Mouse (Mus musculus) ES-Bruce4 (cell line): ENCODE data around the gene Gm20390. TPM values are rescaled to one million over a fixed set of nuclear protein-coding genes. Genes with fewer than 3 reads are reported as not detected.

ENCODE experiments used
- H3K27ac ChIP-seq: 2 replicates; pipeline ENCODE4 v1.5.1; 2012; ENCODE audit warnings: low read length, inconsistent platforms; ENCODE audit not compliant: insufficient read depth
- H3K27me3 ChIP-seq: 2 replicates; pipeline ENCODE4 v1.6.1; 2012; ENCODE audit warnings: mild to moderate bottlenecking, low read length, inconsistent platforms; ENCODE audit not compliant: control insufficient read depth, poor library complexity, insufficient read depth, severe bottlenecking
- H3K36me3 ChIP-seq: 2 replicates; pipeline ENCODE4 v1.6.1; 2012; ENCODE audit warnings: inconsistent platforms, mild to moderate bottlenecking, low read length, moderate library complexity; ENCODE audit not compliant: control insufficient read depth, poor library complexity, insufficient read depth, severe bottlenecking
- H3K4me1 ChIP-seq: one replicate; pipeline ENCODE4 v1.8.1; 2011; ENCODE audit warnings: low read length; ENCODE audit not compliant: control insufficient read depth, insufficient read depth
- H3K4me3 ChIP-seq: 2 replicates; pipeline ENCODE4 v1.5.1; 2011; ENCODE audit warnings: low read depth, mild to moderate bottlenecking, low read length
- H3K9ac ChIP-seq: 2 replicates; pipeline ENCODE4 v1.6.1; 2012; ENCODE audit warnings: low read depth, mild to moderate bottlenecking, inconsistent platforms; ENCODE audit not compliant: poor library complexity, severe bottlenecking
- H3K9me3 ChIP-seq: replicated peaks from 2 replicates; pipeline ENCODE4 v1.6.1; 2012; ENCODE audit warnings: mild to moderate bottlenecking, low read length, inconsistent platforms; ENCODE audit not compliant: control insufficient read depth, poor library complexity, insufficient read depth, severe bottlenecking
- CTCF ChIP-seq: IDR thresholded peaks from one replicate; pipeline ENCODE4 v1.8.1; 2011; ENCODE audit warnings: low read depth, low read length
- EP300 ChIP-seq: IDR thresholded peaks from 2 replicates; pipeline ENCODE4 v1.6.1; 2011; ENCODE audit warnings: low read depth, low read length; ENCODE audit not compliant: insufficient read depth
- POLR2A ChIP-seq: IDR thresholded peaks from one replicate; pipeline ENCODE4 v1.8.1; 2011; ENCODE audit warnings: low read length; ENCODE audit not compliant: insufficient read depth
- polyA plus RNA-seq: library from polyadenylated mRNA; stranded (reverse); fragments of >200 nt; gene quantifications from 2 replicates; pipeline ENCODE4 v1.2.4, GENCODE M21; 2011; ENCODE audit warnings: low read depth; ENCODE audit not compliant: missing spikeins, insufficient read depth, insufficient read length

Gene Gm20390
- polyA plus RNA-seq, 1 experiment = 150 TPM

- no peak overlapping the region for H3K27ac ChIP-seq
- no peak overlapping the region for H3K9ac ChIP-seq
- H3K9me3 ChIP-seq = no peaks in the 10 kb centered on the region
- H3K27me3 ChIP-seq = no peaks in the 10 kb centered on the region
- no peaks in the 10 kb centered on the region for H3K36me3 ChIP-seq
- H3K4me1 ChIP-seq = peaks cover 2% of the 10 kb centered on the region
- no peak overlapping the region for H3K4me3 ChIP-seq
- TF ChIP-seq EP300 (no peak), CTCF (no peak)
Observed at GRCm38 (mm10) chr11:93987026-93987425, 18.9 kb upstream of the Gm20390 start.

GRCm38 (mm10) chr11:93986298-93986697 lies 18.2 kb upstream of the Gm20390 start:
- Histone ChIP-seq H3K4me3 (no peak overlapping the region), H3K27me3 (no peaks in the 10 kb centered on the region), H3K9me3 (no peaks in the 10 kb centered on the region), H3K27ac (no peak overlapping the region), H3K9ac (no peak overlapping the region), H3K36me3 (no peaks in the 10 kb centered on the region), H3K4me1 (peaks cover 2% of the 10 kb centered on the region)
- no peak for TF ChIP-seq CTCF
- TF ChIP-seq EP300 = no peak

- H3K4me3 ChIP-seq = no peak overlapping the region
- peaks cover 2% of the 10 kb centered on the region for H3K4me1 ChIP-seq
- no peaks in the 10 kb centered on the region for H3K9me3 ChIP-seq
- no peak overlapping the region for H3K27ac ChIP-seq
- no peaks in the 10 kb centered on the region for H3K36me3 ChIP-seq
- H3K9ac ChIP-seq = no peak overlapping the region
- no peaks in the 10 kb centered on the region for H3K27me3 ChIP-seq
- TF ChIP-seq POLR2A = no peak
Observed at GRCm38 (mm10) chr11:93985265-93985664, 17.2 kb upstream of the Gm20390 start.

- Histone ChIP-seq H3K9ac (no peak overlapping the region), H3K27me3 (no peaks in the 10 kb centered on the region), H3K9me3 (no peaks in the 10 kb centered on the region), H3K4me1 (peaks cover 2% of the 10 kb centered on the region), H3K4me3 (no peak overlapping the region), H3K36me3 (no peaks in the 10 kb centered on the region), H3K27ac (no peak overlapping the region)
- TF ChIP-seq CTCF = no peak
- TF ChIP-seq EP300 = no peak
- no peak for TF ChIP-seq POLR2A
Observed at GRCm38 (mm10) chr11:93984619-93985018, 16.5 kb upstream of the Gm20390 start.

- TF ChIP-seq CTCF (no peak), EP300 (no peak), POLR2A (no peak)
- no peak overlapping the region for H3K27ac ChIP-seq
- H3K36me3 ChIP-seq = no peaks in the 10 kb centered on the region
- no peaks in the 10 kb centered on the region for H3K9me3 ChIP-seq
- H3K9ac ChIP-seq = no peak overlapping the region
- no peaks in the 10 kb centered on the region for H3K4me1 ChIP-seq
- no peaks in the 10 kb centered on the region for H3K27me3 ChIP-seq
- H3K4me3 ChIP-seq = no peak overlapping the region
Observed at GRCm38 (mm10) chr11:93979502-93980049, 11.5 kb upstream of the Gm20390 start.

- no peak overlapping the region for H3K4me3 ChIP-seq
- peak overlapping the region; percentile 41; the same call in 1 of the 2 replicates for H3K27ac ChIP-seq
- TF ChIP-seq EP300 (no peak), CTCF (no peak), POLR2A (no peak)
- no peaks in the 10 kb centered on the region for H3K27me3 ChIP-seq
- no peaks in the 10 kb centered on the region for H3K36me3 ChIP-seq
- peaks cover 4% of the 10 kb centered on the region for H3K4me1 ChIP-seq
- no peaks in the 10 kb centered on the region for H3K9me3 ChIP-seq
- no peak overlapping the region for H3K9ac ChIP-seq
Observed at GRCm38 (mm10) chr11:93972951-93973350, 4.9 kb upstream of the Gm20390 start.
